Mouse (Mus musculus) stomach, embryonic 16.5 days (tissue): ENCODE measurements around the gene 1700001C19Rik. TPM values are rescaled to one million over a fixed set of nuclear protein-coding genes. Genes with fewer than 3 reads are reported as not detected.

Experiments used
- ATAC-seq: fragments of 200-750 bp; cut with Nextera tagmentation; 2 replicates; pipeline ENCODE4 v1.8.0; 2017; ENCODE audit warnings: moderate number of reproducible peaks, moderate TSS enrichment; ENCODE audit not compliant: insufficient read depth, low FRiP score
- H3K27ac ChIP-seq: fragments of 300-500 bp; sonication (generic); 2 replicates; pipeline ENCODE4 v1.5.1; 2014; ENCODE audit warnings: low read length
- H3K27me3 ChIP-seq: fragments of 300-500 bp; sonication (generic); 2 replicates; pipeline ENCODE4 v1.6.1; 2014; ENCODE audit warnings: low read length, control low read depth, mixed read lengths; ENCODE audit not compliant: control insufficient read depth, insufficient read depth
- H3K36me3 ChIP-seq: fragments of 300-500 bp; sonication (generic); 2 replicates; pipeline ENCODE4 v1.6.1; 2014; ENCODE audit warnings: low read length; ENCODE audit not compliant: control insufficient read depth, insufficient read depth
- H3K4me1 ChIP-seq: fragments of 300-500 bp; sonication (generic); 2 replicates; pipeline ENCODE4 v1.6.1; 2014; ENCODE audit warnings: low read length, control low read depth, mixed read lengths; ENCODE audit not compliant: control insufficient read depth, insufficient read depth
- H3K4me2 ChIP-seq: fragments of 300-500 bp; sonication (generic); 2 replicates; pipeline ENCODE4 v1.6.1; 2014; ENCODE audit warnings: low read depth, low read length, mixed read lengths
- H3K4me3 ChIP-seq: fragments of 300-500 bp; sonication (generic); replicated peaks from 2 replicates; pipeline ENCODE4 v1.5.1; 2014; ENCODE audit warnings: mild to moderate bottlenecking, low read length
- H3K9ac ChIP-seq: fragments of 300-500 bp; sonication (generic); 2 replicates; pipeline ENCODE4 v1.6.1; 2014; ENCODE audit warnings: low read length
- H3K9me3 ChIP-seq: fragments of 300-500 bp; sonication (generic); replicated peaks from 2 replicates; pipeline ENCODE4 v1.6.1; 2016; ENCODE audit warnings: low read length, control low read depth; ENCODE audit not compliant: control insufficient read depth
- WGBS: fragments of 180-500 bp; shearing (Covaris S2); extraction: QIAGEN DNeasy Blood & Tissue Kit; methylation state at CpG from one replicate; pipeline ENCODE4 v1.1.7; 2014; 5-methylcytosine and 5-hydroxymethylcytosine counted together
- polyA plus RNA-seq: library from polyadenylated mRNA; unstranded; fragments of >200 nt; fragmentation: Nextera tagmentation; extraction: Ambion mirVana; gene quantifications from 2 replicates; pipeline ENCODE4 v1.2.1, GENCODE M21; 2015

Gene 1700001C19Rik
- polyA plus RNA-seq, 1 experiment from 2014 or later = 0.21 TPM

- Histone ChIP-seq H3K27ac (no peak overlapping the region), H3K27me3 (no peaks in the 10 kb centered on the region), H3K9me3 (no peaks in the 10 kb centered on the region), H3K4me1 (no peaks in the 10 kb centered on the region), H3K36me3 (0 out of 2 replicates have a peak, but pooled peaks cover 11% of the 10 kb centered on the region), H3K4me2 (no peak overlapping the region), H3K4me3 (no peak overlapping the region), H3K9ac (no peak overlapping the region)
- WGBS = 80% methylated on average over 15 of the region's 15 CpGs
- ATAC-seq = no peak
These were observed 59.0 kb downstream of the 1700001C19Rik start for GRCm38 (mm10) chr17:47378133-47378532.

DNA sequence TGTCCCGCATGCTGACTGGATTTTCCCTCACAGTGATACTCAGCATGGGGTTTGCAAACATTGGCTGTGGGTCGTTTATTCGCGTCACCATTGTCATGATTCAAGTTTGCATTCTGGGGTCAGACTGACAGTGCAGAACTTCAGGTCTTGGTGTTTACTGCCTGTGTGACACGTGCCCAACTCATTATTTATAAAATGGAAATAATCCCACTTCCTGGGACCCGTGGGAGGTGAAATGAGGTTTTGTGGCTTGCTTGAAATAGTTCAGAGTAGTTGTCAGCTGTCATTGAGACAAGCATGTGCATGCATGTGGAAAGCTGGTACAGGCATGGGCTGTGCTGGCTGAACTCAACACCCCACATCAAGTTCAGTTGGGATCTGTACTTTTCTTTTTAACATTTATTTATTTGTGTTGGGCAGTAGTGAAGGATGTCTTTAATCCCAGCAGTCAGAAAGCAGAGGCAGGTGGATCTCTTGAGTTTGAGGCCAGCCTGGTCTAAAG, 60.3 kb downstream of the 1700001C19Rik start:
- H3K4me3 ChIP-seq = no peak overlapping the region
- WGBS = 87% methylated on average over 6 of the region's 6 CpGs
- H3K27me3 ChIP-seq = no peaks in the 10 kb centered on the region
- no peaks in the 10 kb centered on the region for H3K4me1 ChIP-seq
- no peak overlapping the region for H3K27ac ChIP-seq
- no peak overlapping the region for H3K9ac ChIP-seq
- 0 out of 2 replicates have a peak, but pooled peaks cover 11% of the 10 kb centered on the region for H3K36me3 ChIP-seq
- H3K9me3 ChIP-seq = no peaks in the 10 kb centered on the region
- H3K4me2 ChIP-seq = no peak overlapping the region
- ATAC-seq = no peak

DNA sequence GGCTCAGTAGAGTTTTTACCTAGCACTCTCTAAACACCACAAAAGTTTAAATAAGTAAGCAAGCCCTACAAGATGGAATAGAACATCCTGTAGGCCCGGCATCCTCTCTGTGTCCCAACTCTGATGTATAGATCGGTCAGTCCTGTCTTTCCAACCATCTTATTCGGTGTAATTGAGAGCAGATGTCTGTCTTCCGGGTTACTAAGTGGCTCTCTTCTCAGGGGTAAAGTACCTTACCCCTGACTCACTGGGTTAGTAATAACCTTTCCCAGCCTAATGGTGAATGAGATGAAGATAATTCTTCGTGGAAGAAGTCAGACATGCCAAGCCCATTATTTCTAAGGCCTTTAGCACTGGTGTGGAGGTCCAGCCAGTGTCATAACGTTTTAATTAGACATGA, 63.2 kb downstream of the 1700001C19Rik start:
- Histone ChIP-seq H3K9ac (no peak overlapping the region), H3K4me3 (no peak overlapping the region), H3K4me2 (no peak overlapping the region), H3K4me1 (no peaks in the 10 kb centered on the region), H3K36me3 (0 out of 2 replicates have a peak, but pooled peaks cover 11% of the 10 kb centered on the region), H3K27ac (no peak overlapping the region), H3K9me3 (no peaks in the 10 kb centered on the region), H3K27me3 (no peaks in the 10 kb centered on the region)
- ATAC-seq = no peak
- 80% methylated on average over 6 of the region's 6 CpGs for WGBS

DNA sequence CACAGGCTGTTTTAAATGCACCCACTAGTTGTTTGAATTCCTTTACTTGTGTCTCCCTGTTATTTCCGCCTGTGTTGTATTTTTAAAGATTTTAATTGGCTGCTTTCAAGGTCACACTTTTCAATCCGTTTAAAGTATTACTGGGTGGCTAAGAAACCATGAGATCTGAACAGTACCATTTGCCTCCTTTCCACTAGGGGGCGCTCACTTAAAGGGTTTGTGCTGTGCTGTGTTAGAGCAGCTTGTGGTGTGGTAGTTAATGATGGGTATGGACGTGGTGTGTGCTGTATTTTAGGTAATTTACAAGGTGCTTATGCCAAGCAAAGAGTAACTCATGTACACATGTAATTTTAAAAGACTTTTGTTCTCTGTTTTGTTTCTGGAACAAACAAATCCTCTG, 65.7 kb downstream of the 1700001C19Rik start:
- Histone ChIP-seq H3K27me3 (no peaks in the 10 kb centered on the region), H3K4me2 (no peak overlapping the region), H3K9me3 (no peaks in the 10 kb centered on the region), H3K27ac (no peak overlapping the region), H3K4me1 (no peaks in the 10 kb centered on the region), H3K9ac (no peak overlapping the region), H3K4me3 (no peak overlapping the region), H3K36me3 (0 out of 2 replicates have a peak, but pooled peaks cover 8% of the 10 kb centered on the region)
- ATAC-seq = 0 out of 2 replicates have a peak, but pooled peaks have one; percentile 57
- 8% methylated on average over 4 of the region's 4 CpGs for WGBS

DNA sequence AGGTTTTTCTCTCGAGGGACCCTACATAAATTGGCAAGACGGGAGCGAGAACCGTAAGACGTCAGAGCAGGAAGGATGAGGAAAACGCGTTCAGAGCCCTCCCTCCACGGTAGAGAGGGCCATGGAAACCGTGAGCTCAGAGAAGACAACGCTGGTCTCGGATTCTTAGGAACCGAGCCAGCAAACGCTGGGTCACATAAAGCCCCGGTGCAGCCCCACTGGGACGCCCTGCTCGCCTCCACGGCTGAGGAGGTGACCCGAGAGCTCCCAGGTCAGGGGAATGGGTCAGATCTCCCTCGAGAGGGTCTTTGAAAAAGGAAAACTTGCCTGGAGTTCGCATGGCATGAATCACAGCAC, 68.1 kb downstream of the 1700001C19Rik start:
- peak overlapping the region; percentile 85 for H3K4me3 ChIP-seq
- peak overlapping the region; percentile 57 for H3K27ac ChIP-seq
- H3K4me2 ChIP-seq = peak overlapping the region; percentile 82
- no peaks in the 10 kb centered on the region for H3K4me1 ChIP-seq
- H3K9ac ChIP-seq = peak overlapping the region; percentile 81
- WGBS = under 1% methylated on average over 20 of the region's 20 CpGs
- no peaks in the 10 kb centered on the region for H3K9me3 ChIP-seq
- ATAC-seq = peak; percentile 4; the same call in 1 of the 2 replicates
- no peaks in the 10 kb centered on the region for H3K27me3 ChIP-seq
- H3K36me3 ChIP-seq = no peaks in the 10 kb centered on the region

DNA sequence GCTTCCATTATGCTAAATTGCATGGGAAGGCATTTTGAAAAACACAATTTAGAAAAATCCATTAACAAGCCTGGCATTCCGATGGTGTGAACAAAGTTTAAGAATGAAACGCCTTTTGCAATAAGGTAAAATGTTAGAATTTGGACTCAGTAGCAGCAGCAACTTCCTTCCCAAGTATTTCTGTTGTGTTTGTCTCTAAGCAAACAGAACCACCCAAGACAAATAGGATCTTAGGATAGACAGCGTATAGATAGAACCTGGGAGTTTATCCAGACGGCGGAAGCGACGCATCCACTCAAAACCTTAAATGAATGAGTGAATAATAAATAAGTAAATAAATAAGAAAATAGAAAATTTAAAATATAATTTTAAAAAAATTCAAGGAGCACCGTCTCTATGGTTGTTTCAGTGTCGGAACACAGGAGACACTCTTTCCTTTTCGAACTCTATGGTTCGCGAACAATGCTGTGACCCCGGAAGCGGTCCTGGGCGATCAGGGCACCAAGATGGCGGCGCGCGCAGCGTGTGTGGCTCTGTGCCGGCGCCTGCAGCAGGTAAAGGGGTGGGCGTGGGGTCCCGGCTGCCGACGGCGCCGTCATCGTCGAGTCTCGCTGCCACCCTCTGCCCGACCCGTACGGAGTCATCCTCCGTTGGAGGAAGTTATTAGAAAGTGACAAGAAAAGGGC, 68.6 kb downstream of the 1700001C19Rik start, which contains the start of gene Mrps10:
Gene Mrps10 (plus strand): TSS at position 487 of the 686 bp plus-strand sequence.
- Histone ChIP-seq H3K27ac (peak within 1 kb of the TSS; percentile 57), H3K27me3 (no peaks in the 10 kb centered on the region)

More for the DNA sequence above, 68.6 kb downstream of the 1700001C19Rik start, which contains the start of gene Mrps10:
- H3K4me1 ChIP-seq = no peaks in the 10 kb centered on the region
- H3K4me3 ChIP-seq = peak within 1 kb of the TSS; percentile 85
- no peaks in the 10 kb centered on the region for H3K36me3 ChIP-seq
- H3K4me2 ChIP-seq = peak within 1 kb of the TSS; percentile 82
- H3K9ac ChIP-seq = peak within 1 kb of the TSS; percentile 81
- peak; percentile 90 for ATAC-seq
- WGBS = 3% methylated on average over 35 of the region's 35 CpGs
- no peaks in the 10 kb centered on the region for H3K9me3 ChIP-seq

Other genes starting within 250 kb of the 1700001C19Rik start
- 60.1 and 66.1 TPM in 2 replicates for gene Mrps10, start 68.5 kb downstream of the 1700001C19Rik start, polyA plus RNA-seq
- gene Guca1b, start 52.0 kb downstream of the 1700001C19Rik start, polyA plus RNA-seq = 0.64 and 0.84 TPM in 2 replicates
- 4.7 and 5.4 TPM in 2 replicates for gene Guca1a, start 36.8 kb downstream of the 1700001C19Rik start, polyA plus RNA-seq
- gene AI661453, start 761 bp downstream of the 1700001C19Rik start, polyA plus RNA-seq = 5.1 and 7.7 TPM in 2 replicates
- 25.7 and 27.3 TPM in 2 replicates for gene Taf8, start 64.9 kb upstream of the 1700001C19Rik start, polyA plus RNA-seq
- gene Ccnd3, start 67.7 kb upstream of the 1700001C19Rik start, polyA plus RNA-seq = 334 and 340 TPM in 2 replicates
- gene Bysl, start 174.1 kb upstream of the 1700001C19Rik start, polyA plus RNA-seq = 21.0 and 22.1 TPM in 2 replicates
- 40.7 and 47.5 TPM in 2 replicates for gene Med20, start 174.2 kb upstream of the 1700001C19Rik start, polyA plus RNA-seq
- 0.89 and 1.9 TPM in 2 replicates for gene Gm20517, start 174.2 kb upstream of the 1700001C19Rik start, polyA plus RNA-seq
- gene Usp49, start 193.3 kb upstream of the 1700001C19Rik start, polyA plus RNA-seq = 3.3 and 3.5 TPM in 2 replicates